In the genomic region with DNA sequence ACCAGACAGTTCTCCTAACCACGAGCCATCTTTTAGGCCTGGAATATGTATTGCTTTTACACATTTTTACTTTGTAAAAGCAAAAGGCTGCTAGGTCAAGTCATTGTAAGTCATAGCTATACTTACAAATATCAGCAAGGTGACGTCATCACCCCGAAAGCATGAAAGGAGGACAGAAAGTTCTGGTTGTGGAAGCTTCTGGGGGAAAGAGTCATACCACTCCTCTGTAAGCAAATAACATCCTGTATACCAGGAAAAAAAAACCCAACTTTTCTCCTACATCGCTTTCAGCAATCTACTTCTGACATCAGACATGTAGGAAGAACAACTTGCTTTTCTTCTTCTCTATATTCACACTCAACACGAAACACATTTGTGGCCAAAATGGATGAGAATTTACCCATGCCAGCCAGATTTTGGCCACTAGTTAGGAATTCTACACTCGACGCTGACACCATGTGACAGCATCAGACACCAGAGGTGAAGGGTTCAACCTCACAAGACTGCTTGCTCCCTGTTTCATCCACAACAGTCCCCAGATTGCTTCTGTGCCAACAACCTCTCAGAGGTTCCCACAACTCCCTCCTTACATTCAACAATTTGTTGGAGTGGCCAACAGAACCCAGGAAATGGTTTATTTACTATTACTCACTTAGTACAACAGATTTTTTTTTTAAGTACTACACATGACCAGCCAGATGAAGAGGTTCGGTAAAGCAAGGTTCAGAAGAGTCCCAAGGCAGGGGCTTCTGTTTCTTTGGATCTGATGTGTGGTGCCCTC, we compare ENCODE assay signal across 31 mouse cellular contexts. TPM values are rescaled to one million over a fixed set of nuclear protein-coding genes. Genes with fewer than 3 reads are reported as not detected.
A peak's percentile ranks its signal among the peaks of the same experiment; 100 is the strongest.
DNase-seq lines count a peak whose midpoint lies in the region; ATAC-seq and TF ChIP-seq lines count a peak whose summit lies in the region.
"Had no signal": no experiment of that assay in that cellular context is flagged by ENCODE, and none has a peak within 500 bp of the region (broad histone marks: within the 10 kb centered on the region; RNA-seq: fewer than 3 reads in every experiment).

No protein-coding gene starts in this region.

- H3K9ac ChIP-seq in liver, embryonic 11.5 days (ENCODE audit: low read depth, low read length) = no peak overlapping the region
- H3K9ac ChIP-seq in liver, embryonic 12.5 days = no peak overlapping the region
- H3K9ac ChIP-seq in hindbrain, embryonic 12.5 days = no peak overlapping the region
- H3K9ac ChIP-seq: forebrain, embryonic 13.5 days; heart, embryonic 12.5 days; hindbrain, embryonic 15.5 days; intestine, embryonic 15.5 days; limb, embryonic 13.5 days; liver, embryonic 13.5 days; lung, embryonic 14.5 days; neural tube, embryonic 12.5 days had no signal

- no peak overlapping the region for H3K4me2 ChIP-seq in liver, embryonic 11.5 days
- H3K4me2 ChIP-seq in liver, embryonic 12.5 days = no peak overlapping the region
- no peak overlapping the region for H3K4me2 ChIP-seq in hindbrain, embryonic 12.5 days (replicated peaks)
- H3K4me2 ChIP-seq: forebrain, embryonic 13.5 days; heart, embryonic 12.5 days; hindbrain, embryonic 15.5 days; intestine, embryonic 15.5 days; limb, embryonic 13.5 days; liver, embryonic 13.5 days; lung, embryonic 14.5 days; neural tube, embryonic 12.5 days had no signal

- H3K36me3 ChIP-seq in liver, embryonic 11.5 days (ENCODE audit: control insufficient read depth, insufficient read depth, low read length) = no peaks in the 10 kb centered on the region
- H3K36me3 ChIP-seq in liver, embryonic 12.5 days = no peaks in the 10 kb centered on the region
- no peaks in the 10 kb centered on the region for H3K36me3 ChIP-seq in hindbrain, embryonic 12.5 days
- H3K36me3 ChIP-seq: G1E; heart, embryonic 12.5 days; hindbrain, embryonic 15.5 days; intestine, embryonic 15.5 days; limb, embryonic 13.5 days; liver, embryonic 13.5 days; midbrain, embryonic 10.5 days; neural tube, embryonic 12.5 days had no signal

- no peaks in the 10 kb centered on the region for H3K9me3 ChIP-seq in liver, embryonic 11.5 days (ENCODE audit: control insufficient read depth, low read length)
- H3K9me3 ChIP-seq in liver, embryonic 12.5 days (replicated peaks) = no peaks in the 10 kb centered on the region
- no peaks in the 10 kb centered on the region for H3K9me3 ChIP-seq in hindbrain, embryonic 12.5 days (replicated peaks)
- H3K9me3 ChIP-seq: forebrain, embryonic 13.5 days; G1E; heart, embryonic 12.5 days; hindbrain, embryonic 15.5 days; intestine, embryonic 15.5 days; limb, embryonic 13.5 days; liver, embryonic 13.5 days; midbrain, embryonic 10.5 days; neural tube, embryonic 12.5 days had no signal

- no peaks in the 10 kb centered on the region for H3K27me3 ChIP-seq in liver, embryonic 11.5 days (replicated peaks; ENCODE audit: control insufficient read depth, insufficient read depth, low read length)
- H3K27me3 ChIP-seq in liver, embryonic 12.5 days (replicated peaks) = no peaks in the 10 kb centered on the region
- no peaks in the 10 kb centered on the region for H3K27me3 ChIP-seq in hindbrain, embryonic 12.5 days
- H3K27me3 ChIP-seq: forebrain, embryonic 13.5 days; heart, embryonic 12.5 days; hindbrain, embryonic 15.5 days; intestine, embryonic 15.5 days; limb, embryonic 13.5 days; liver, embryonic 13.5 days; neural tube, embryonic 12.5 days; Patski had no signal

- H3K4me3 ChIP-seq in liver, embryonic 11.5 days (ENCODE audit: low read depth, low read length) = no peak overlapping the region
- H3K4me3 ChIP-seq in liver, embryonic 12.5 days = no peak overlapping the region
- no peak overlapping the region for H3K4me3 ChIP-seq in hindbrain, embryonic 12.5 days
- no peak overlapping the region for H3K4me3 ChIP-seq in layer of hippocampus, adult 2 months
- H3K4me3 ChIP-seq: forebrain, embryonic 13.5 days; heart, embryonic 12.5 days; hindbrain, embryonic 15.5 days; intestine, embryonic 15.5 days; limb, embryonic 13.5 days; liver, embryonic 13.5 days; midbrain, embryonic 10.5 days; neural tube, embryonic 12.5 days had no signal

- ATAC-seq in liver, embryonic 11.5 days (replicated peaks; ENCODE audit: low FRiP score) = no peak
- no peak for ATAC-seq in liver, embryonic 12.5 days
- peak; percentile 82 for ATAC-seq in activated CD4-positive, CD25-positive, alpha-beta regulatory T cell, adult 4 months
- no peak for ATAC-seq in hindbrain, embryonic 12.5 days (ENCODE audit: low FRiP score)
- ATAC-seq: forebrain, embryonic 13.5 days; intestine, embryonic 15.5 days; midbrain, embryonic 16.5 days had no signal

- peak; percentile 23 for DNase-seq in liver, embryonic 11.5 days (ENCODE audit: low spot score)
- peak; percentile 35 for DNase-seq in urinary bladder, postnatal 14 days (ENCODE audit: low spot score)
- no peak for DNase-seq in urinary bladder, postnatal 10 days (ENCODE audit: low spot score)
- no peak for DNase-seq in layer of hippocampus, adult 2 months (ENCODE audit: low spot score in 2 of 2)
- DNase-seq: adrenal gland, postnatal 25 days; cerebellum, adult 18-20 months; cerebellum, postnatal 14 days; gastrocnemius, postnatal 14 days; heart, postnatal 4 days; kidney, postnatal 36 days; liver, embryonic 13.5 days; lung, embryonic 14.5 days; right cerebral cortex, adult 18-20 months; spleen, adult 18-20 months; thymus, postnatal 14 days had no signal

- TF ChIP-seq CTCF in layer of hippocampus, adult 2 months (conservative IDR thresholded peaks at IDR 0.05) = no peak

- H3K4me1 ChIP-seq in liver, embryonic 11.5 days (replicated peaks; ENCODE audit: control insufficient read depth, insufficient read depth, low read length) = peaks cover 3% of the 10 kb centered on the region; the same call in 1 of the 2 replicates
- peaks cover 8% of the 10 kb centered on the region for H3K4me1 ChIP-seq in liver, embryonic 12.5 days
- no peaks in the 10 kb centered on the region for H3K4me1 ChIP-seq in hindbrain, embryonic 12.5 days
- H3K4me1 ChIP-seq: forebrain, embryonic 13.5 days; limb, embryonic 13.5 days; midbrain, embryonic 10.5 days; neural tube, embryonic 12.5 days had no signal

- 83% methylated on average over 8 of the region's 8 CpGs for WGBS in liver, embryonic 11.5 days
- WGBS in liver, embryonic 12.5 days (ENCODE audit: insufficient replicate concordance) = 70% methylated on average over 8 of the region's 8 CpGs
- 91% methylated on average over 8 of the region's 8 CpGs for WGBS in hindbrain, embryonic 12.5 days

- no peak overlapping the region for H3K27ac ChIP-seq in liver, embryonic 11.5 days (ENCODE audit: low read depth, low read length)
- no peak overlapping the region for H3K27ac ChIP-seq in liver, embryonic 12.5 days
- H3K27ac ChIP-seq in hindbrain, embryonic 12.5 days = no peak overlapping the region
- no peak overlapping the region for H3K27ac ChIP-seq in layer of hippocampus, adult 2 months
- H3K27ac ChIP-seq: forebrain, embryonic 13.5 days; hindbrain, embryonic 15.5 days; intestine, embryonic 15.5 days; limb, embryonic 13.5 days; liver, embryonic 13.5 days; midbrain, embryonic 10.5 days; neural tube, embryonic 12.5 days had no signal

RNA-seq across cellular contexts. Expression of a gene that starts 13.0 kb away (rescaled TPM):
- 46.5 and 54.6 TPM in 2 replicates for polyA plus RNA-seq in liver, embryonic 11.5 days (2014; fragmentation: Nextera tagmentation; extraction: Ambion mirVana)
- 33.3 and 34.1 TPM in 2 replicates for polyA plus RNA-seq in liver, embryonic 12.5 days (2016; fragmentation: Nextera tagmentation; extraction: Ambion mirVana)
- polyA plus RNA-seq in activated CD4-positive, CD25-positive, alpha-beta regulatory T cell, adult 4 months (2017; shearing (Covaris generic)) = 10 to 100 TPM; 65.7 to 77.4 TPM
- 133 and 139 TPM in 2 replicates for polyA plus RNA-seq in hindbrain, embryonic 12.5 days (2016; fragmentation: Nextera tagmentation; extraction: Ambion mirVana)
- 10 to 100 TPM; 56.1 to 57.8 TPM for total RNA-seq in layer of hippocampus, adult 2 months (2021)

RNA-seq across cellular contexts. Expression of a gene that starts 49.3 kb away (rescaled TPM):
- polyA plus RNA-seq in liver, embryonic 11.5 days (2014; fragmentation: Nextera tagmentation; extraction: Ambion mirVana) = 6.6 and 9.7 TPM in 2 replicates
- polyA plus RNA-seq in liver, embryonic 12.5 days (2016; fragmentation: Nextera tagmentation; extraction: Ambion mirVana) = 4.6 and 6.9 TPM in 2 replicates
- 10 to 100 TPM; 10.8 to 21.0 TPM for polyA plus RNA-seq in activated CD4-positive, CD25-positive, alpha-beta regulatory T cell, adult 4 months (2017; shearing (Covaris generic))
- 15.2 and 15.8 TPM in 2 replicates for polyA plus RNA-seq in hindbrain, embryonic 12.5 days (2016; fragmentation: Nextera tagmentation; extraction: Ambion mirVana)
- 10 to 100 TPM; 12.7 to 13.8 TPM for total RNA-seq in layer of hippocampus, adult 2 months (2021)
- total RNA-seq: granulocyte monocyte progenitor cell, adult 5-6 weeks had no signal
- polyA plus RNA-seq: cortical plate, adult 2 months; G1E; kidney, adult 2 months had no signal

Comparison
In these comparisons a context has a peak if more than half of its experiments do, and no peak if none do; other contexts are left out.
1. DNase-seq: peak in liver, embryonic 11.5 days (single experiment) and urinary bladder, postnatal 14 days (single experiment); none in urinary bladder, postnatal 10 days (single experiment) and layer of hippocampus, adult 2 months (0 of 2).